Mouse (Mus musculus) left cerebral cortex, postnatal 14 days (tissue): ENCODE measurements around the gene Gm20388. TPM values are rescaled to one million over a fixed set of nuclear protein-coding genes. Genes with fewer than 3 reads are reported as not detected.

Experiments used
- DNase-seq, 2 experiments: peaks; one replicate each; pipeline ENCODE4 v3.0.0; 2021 to 2022; ENCODE audit warnings: low spot score in 2 of 2, mixed read lengths in 1 of 2
- intact Hi-C: fragments of 180-260 bp; cut with DNase I; formaldehyde crosslinking; loops from one replicate; pipeline ENCODE4 v1.15.1; 2025
- total RNA-seq, 2 experiments: library from RNA; stranded (reverse); gene quantifications; 2 replicates each; pipeline ENCODE4 v1.2.3; 2021

Gm20388 gene
- total RNA-seq, 2 experiments from 2014 or later: 2.8 to 7.3 TPM

GRCm38 (mm10) chr8:124281700-124282541, 4371.3 kb downstream of the Gm20388 start:
- intact Hi-C loops: no loop called here
- DNase-seq: no peak

DNA sequence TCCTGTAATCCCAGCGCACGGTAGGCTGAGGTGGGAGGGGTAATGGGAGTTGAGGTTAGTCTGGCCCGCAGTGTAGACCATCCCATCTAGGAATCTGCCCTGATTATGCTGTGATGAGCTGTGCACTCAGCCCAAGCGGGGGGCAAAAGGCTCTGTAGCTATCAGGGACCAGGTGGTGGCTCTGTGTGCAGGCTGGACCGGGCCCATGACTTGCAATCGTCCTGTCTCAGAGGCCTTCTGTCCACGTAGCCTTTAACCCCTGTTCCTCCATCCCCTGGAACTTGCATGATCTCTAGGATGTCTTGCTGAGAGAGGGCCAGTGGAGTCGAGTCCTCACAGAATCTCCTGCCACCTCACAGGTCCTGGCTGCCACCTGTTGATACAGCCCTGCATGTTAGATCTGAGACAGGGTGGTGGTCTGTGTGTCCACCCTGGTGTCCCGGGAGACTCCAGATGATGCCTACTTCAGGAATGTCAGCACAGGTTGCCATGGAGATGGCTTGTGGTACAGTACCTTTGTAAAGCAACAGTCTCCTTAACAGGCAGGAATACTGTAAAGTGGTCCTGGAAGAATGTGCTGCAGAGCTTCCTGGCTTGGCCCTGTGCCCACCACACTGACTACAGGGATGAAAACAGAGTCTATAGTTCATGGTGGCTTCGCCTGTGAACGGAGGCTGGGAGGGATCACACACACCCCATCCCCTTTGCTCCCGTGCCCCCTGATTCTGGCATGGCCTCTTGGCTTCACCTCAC, 4372.4 kb downstream of the Gm20388 start:
- intact Hi-C loops: no loop called here
- DNase-seq: no peak

GRCm38 (mm10) chr8:124283644-124284332, 4373.1 kb downstream of the Gm20388 start:
- no peak for DNase-seq
- intact Hi-C loops: no loop called here

DNA sequence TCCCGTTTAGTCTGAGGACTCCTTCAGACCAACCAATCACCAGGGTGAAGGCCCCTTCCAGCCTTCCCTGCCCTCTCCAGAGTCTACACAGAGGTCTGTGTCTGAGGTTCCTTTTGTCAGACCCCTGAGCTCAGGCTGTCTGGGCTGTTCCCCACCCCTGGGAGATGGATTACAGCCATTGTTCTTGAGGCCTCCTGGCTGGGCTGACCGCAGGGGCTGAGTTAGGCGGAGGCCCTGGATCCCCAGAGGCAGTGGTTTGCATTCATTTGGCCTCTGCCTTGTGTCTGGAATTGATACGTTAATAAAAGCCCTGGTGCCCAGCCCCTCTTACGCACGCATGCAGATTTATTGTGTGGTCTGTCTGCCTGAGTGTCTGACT, 4373.7 kb downstream of the Gm20388 start:
- intact Hi-C loops: no loop called here
- DNase-seq: no peak

GRCm38 (mm10) chr8:124284984-124285576, 4374.4 kb downstream of the Gm20388 start:
- intact Hi-C loops: no loop called here

GRCm38 (mm10) chr8:124286461-124287124, 4376.0 kb downstream of the Gm20388 start:
- DNase-seq: no peak
- intact Hi-C loops: no loop called here

More at GRCm38 (mm10) chr8:124284984-124285576, 4374.4 kb downstream of the Gm20388 start:
- DNase-seq: no peak

GRCm38 (mm10) chr8:124288215-124288864, 4377.7 kb downstream of the Gm20388 start:
- intact Hi-C loops: no loop called here
- DNase-seq: no peak

- intact Hi-C loops: no loop called here
- DNase-seq: no peak
Measured at GRCm38 (mm10) chr8:124289481-124290050, 4378.9 kb downstream of the Gm20388 start.

GRCm38 (mm10) chr8:124290911-124291691, 4380.5 kb downstream of the Gm20388 start:
- intact Hi-C loops: no loop called here
- no peak for DNase-seq

GRCm38 (mm10) chr8:124291693-124292092, 4381.1 kb downstream of the Gm20388 start:
- intact Hi-C loops: no loop called here
- no peak for DNase-seq

- intact Hi-C loops: no loop called here
- peak in 1 of 2 experiments; percentile 30 for DNase-seq
Measured at GRCm38 (mm10) chr8:124292965-124293364, 4382.3 kb downstream of the Gm20388 start.

DNA sequence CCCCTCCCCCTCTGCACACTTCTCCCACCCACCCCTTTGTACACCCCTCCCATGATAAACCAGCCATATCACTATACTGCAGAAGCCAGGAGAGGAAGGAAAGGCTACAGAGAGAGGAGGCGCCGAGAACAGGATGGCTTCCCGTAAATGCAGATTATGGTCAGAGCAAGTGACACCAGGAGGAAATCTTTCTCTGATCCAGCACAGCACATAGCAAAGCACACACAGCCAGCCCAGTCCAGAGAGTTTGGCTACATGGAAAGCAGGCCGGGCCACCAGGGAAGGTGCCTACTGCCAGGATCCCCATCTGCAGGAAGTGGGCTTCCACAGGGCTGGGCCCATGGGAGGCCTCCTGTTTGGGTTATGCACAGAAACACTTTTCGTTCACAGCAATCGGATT, 4383.8 kb downstream of the Gm20388 start:
- intact Hi-C loops: no loop called here
- no peak for DNase-seq

DNA sequence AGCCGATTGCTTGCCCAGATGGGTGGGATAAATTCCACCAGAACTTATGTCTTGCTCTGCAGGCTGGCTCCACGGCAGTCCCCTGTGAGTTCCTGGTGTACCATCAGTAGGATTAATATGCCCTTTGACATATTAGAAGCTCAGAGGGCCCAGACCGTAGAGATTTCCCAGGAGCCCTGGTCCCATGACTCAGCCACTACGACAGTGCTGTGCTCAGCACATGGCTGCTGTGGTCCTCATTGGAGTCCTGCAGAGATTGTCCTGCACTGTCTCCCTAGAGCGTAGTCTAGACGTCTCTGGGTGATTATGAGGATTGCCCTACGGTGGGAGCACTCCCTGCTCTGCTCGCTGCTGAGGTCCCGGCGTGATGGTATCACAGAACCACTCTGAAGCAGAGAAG, 4384.3 kb downstream of the Gm20388 start:
- intact Hi-C loops: no loop called here
- DNase-seq: no peak

DNA sequence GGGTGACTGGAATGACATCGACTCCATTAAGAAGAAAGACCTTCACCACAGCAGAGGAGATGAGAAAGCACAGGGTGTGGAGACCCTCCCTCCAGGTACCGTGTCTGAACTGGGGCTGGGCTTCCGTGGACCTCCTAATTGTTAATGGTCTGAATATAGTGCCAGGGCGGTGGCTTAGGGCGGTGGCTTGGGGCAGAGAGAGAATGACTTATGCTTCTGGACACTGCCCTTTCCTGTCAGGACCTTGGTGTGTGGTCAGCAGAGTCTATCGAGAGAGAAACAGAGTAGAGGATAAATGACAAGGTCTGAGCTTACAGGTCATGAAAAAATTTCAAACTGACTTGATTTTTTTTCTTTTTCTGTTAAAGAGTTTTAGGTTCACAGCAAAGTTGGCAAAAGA, 4384.7 kb downstream of the Gm20388 start:
- intact Hi-C loops: no loop called here
- no peak for DNase-seq

GRCm38 (mm10) chr8:124301512-124301911, 4390.9 kb downstream of the Gm20388 start:
- DNase-seq: no peak
- intact Hi-C loops: no loop called here

DNA sequence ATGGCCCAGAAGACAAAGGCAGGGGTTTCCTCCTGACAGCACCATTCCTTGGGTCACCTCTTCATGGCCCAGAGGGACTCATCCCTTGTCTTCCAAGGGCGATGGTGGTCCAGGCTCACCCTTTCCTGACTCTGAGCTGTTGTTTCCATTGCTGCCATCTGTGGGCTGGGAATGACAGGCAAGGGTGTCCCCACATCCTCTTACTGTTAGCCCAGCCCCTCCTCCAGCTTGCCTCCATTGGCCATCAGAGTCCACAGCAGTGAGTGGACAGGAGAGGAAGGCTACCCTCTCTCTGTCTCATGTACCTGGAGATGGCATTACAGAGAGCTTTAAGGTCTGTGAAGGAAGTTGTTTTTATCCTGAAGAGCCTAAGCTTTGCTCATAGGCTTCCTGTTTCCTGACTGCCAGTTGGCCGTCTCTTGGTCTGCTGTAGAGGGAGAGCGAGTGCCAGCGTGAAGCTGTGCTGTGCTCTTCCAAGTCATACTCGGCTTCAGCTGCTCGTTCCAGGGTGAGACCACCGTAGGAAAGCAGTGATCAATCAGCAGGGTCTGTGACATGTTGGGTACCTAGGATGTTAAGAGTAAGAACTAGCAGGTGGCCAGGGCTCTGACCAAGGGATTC, 4391.4 kb downstream of the Gm20388 start:
- intact Hi-C loops: no loop called here
- DNase-seq: no peak

DNA sequence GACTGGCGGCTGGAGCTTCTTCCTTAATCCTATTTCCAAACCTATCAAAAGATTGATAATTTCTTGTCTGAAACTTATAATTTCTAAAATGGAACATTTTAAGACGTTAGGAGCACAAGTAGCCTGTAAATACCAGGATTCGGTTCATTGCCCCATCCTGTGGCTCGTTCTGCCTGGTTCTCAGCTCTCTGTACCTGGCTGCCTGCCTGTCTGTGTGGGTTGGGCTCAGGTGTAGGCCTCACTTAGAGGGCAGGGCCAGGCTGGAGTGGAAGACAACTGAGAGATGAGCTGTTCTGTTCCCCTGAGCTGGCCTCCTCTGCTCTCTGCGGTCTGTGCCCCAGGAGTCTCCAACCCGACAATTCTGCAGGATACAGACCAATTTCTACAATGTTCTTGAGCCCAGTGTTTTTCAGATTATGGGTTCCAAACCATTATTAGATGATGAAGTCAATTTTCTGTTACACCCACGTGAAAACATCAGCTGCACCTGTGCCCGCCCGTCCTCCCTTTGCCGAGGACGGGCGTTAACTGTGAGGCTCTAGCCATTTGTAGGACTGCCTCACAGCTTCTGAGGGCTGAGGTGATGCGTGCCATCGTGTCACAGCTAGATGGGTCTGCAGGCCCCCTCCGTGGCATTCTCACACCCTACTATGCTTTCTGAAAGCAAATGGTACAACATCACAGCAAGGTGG, 4392.7 kb downstream of the Gm20388 start:
- intact Hi-C loops: no loop called here
- DNase-seq: no peak
